Mouse (Mus musculus): Measurements from ENCODE around the gene Zzz3.
"Not testable (repeated sequence)": the region's sequence is repeated elsewhere in the genome, so short reads cannot be mapped to it uniquely, and the experiment has no call there.

- TF ChIP-seq CTCF (IDR thresholded peaks at IDR 0.05; ENCODE audit: control insufficient read depth, insufficient read depth, low read length); POLR2A (IDR thresholded peaks at IDR 0.05; ENCODE audit: borderline replicate concordance, control insufficient read depth, low read depth, low read length): not testable (repeated sequence)
Observed at GRCm38 (mm10) chr3:152458875-152459274, 63.6 kb downstream of the Zzz3 start.

Data from bone marrow, adult 2 months (tissue).